Mouse (Mus musculus) c-Kit-positive CD71-positive TER-119-positive erythroid progenitor cells, embryonic 14.5 days (primary cell): ENCODE measurements around the gene Fam69a.
"Not testable (repeated sequence)": the region's sequence is repeated elsewhere in the genome, so short reads cannot be mapped to it uniquely, and the experiment has no call there.

Source experiments
- DNase-seq: peaks from one replicate; pipeline ENCODE4 v3.0.0-alpha.2; 2013; ENCODE audit warnings: low spot score

The Fam69a gene

GRCm38 (mm10) chr5:107904325-107904724, 82.6 kb downstream of the Fam69a start:
- DNase-seq = no peak

- peak; percentile 37 for DNase-seq
Measured at GRCm38 (mm10) chr5:107901014-107901615, 85.8 kb downstream of the Fam69a start.

- DNase-seq = peak; percentile 97
Measured at GRCm38 (mm10) chr5:107900206-107901013, 86.5 kb downstream of the Fam69a start, which contains the start of gene Rpl5. Gene Rpl5, plus strand, starts transcription at chr5:107900502.

- no peak for DNase-seq
Measured at GRCm38 (mm10) chr5:107896265-107896664, 90.6 kb downstream of the Fam69a start.

GRCm38 (mm10) chr5:107894676-107895075, 92.2 kb downstream of the Fam69a start:
- DNase-seq = no peak

- DNase-seq = not testable (repeated sequence)
Measured at GRCm38 (mm10) chr5:107891515-107891914, 95.4 kb downstream of the Fam69a start.

- DNase-seq = no peak
Measured at GRCm38 (mm10) chr5:107889994-107890888, 96.6 kb downstream of the Fam69a start.

GRCm38 (mm10) chr5:107880710-107881109, 106.2 kb downstream of the Fam69a start:
- DNase-seq = no peak

GRCm38 (mm10) chr5:107877053-107877452, 109.8 kb downstream of the Fam69a start:
- no peak for DNase-seq

GRCm38 (mm10) chr5:107875261-107875611, 111.6 kb downstream of the Fam69a start:
- DNase-seq = no peak

GRCm38 (mm10) chr5:107874561-107875260, 112.2 kb downstream of the Fam69a start, which contains the start of gene Evi5:
Gene Evi5, minus strand, starts transcription at chr5:107875107.
- peak; percentile 85 for DNase-seq

- peak; percentile 87 for DNase-seq
Measured at GRCm38 (mm10) chr5:107873886-107874302, 113.0 kb downstream of the Fam69a start.

GRCm38 (mm10) chr5:107873330-107873729, 113.6 kb downstream of the Fam69a start:
- DNase-seq = peak; percentile 66

- DNase-seq = no peak
Measured at GRCm38 (mm10) chr5:107869701-107870100, 117.2 kb downstream of the Fam69a start.

- DNase-seq = peak; percentile 77
Measured at GRCm38 (mm10) chr5:107868905-107869424, 117.9 kb downstream of the Fam69a start.

- no peak for DNase-seq
Measured at GRCm38 (mm10) chr5:107867970-107868904, 118.6 kb downstream of the Fam69a start.

- peak; percentile 66 for DNase-seq
Measured at GRCm38 (mm10) chr5:107866127-107867126, 120.5 kb downstream of the Fam69a start.

- DNase-seq = no peak
Measured at GRCm38 (mm10) chr5:107863971-107864370, 122.9 kb downstream of the Fam69a start.

GRCm38 (mm10) chr5:107858963-107859362, 127.9 kb downstream of the Fam69a start:
- no peak for DNase-seq
